Mouse (Mus musculus): ENCODE results near the gene Abca4.
A peak's percentile ranks its signal among the peaks of the same experiment; 100 is the strongest.
"Not testable (repeated sequence)": the region's sequence is repeated elsewhere in the genome, so short reads cannot be mapped to it uniquely, and the experiment has no call there.

Gene Abca4

DNA sequence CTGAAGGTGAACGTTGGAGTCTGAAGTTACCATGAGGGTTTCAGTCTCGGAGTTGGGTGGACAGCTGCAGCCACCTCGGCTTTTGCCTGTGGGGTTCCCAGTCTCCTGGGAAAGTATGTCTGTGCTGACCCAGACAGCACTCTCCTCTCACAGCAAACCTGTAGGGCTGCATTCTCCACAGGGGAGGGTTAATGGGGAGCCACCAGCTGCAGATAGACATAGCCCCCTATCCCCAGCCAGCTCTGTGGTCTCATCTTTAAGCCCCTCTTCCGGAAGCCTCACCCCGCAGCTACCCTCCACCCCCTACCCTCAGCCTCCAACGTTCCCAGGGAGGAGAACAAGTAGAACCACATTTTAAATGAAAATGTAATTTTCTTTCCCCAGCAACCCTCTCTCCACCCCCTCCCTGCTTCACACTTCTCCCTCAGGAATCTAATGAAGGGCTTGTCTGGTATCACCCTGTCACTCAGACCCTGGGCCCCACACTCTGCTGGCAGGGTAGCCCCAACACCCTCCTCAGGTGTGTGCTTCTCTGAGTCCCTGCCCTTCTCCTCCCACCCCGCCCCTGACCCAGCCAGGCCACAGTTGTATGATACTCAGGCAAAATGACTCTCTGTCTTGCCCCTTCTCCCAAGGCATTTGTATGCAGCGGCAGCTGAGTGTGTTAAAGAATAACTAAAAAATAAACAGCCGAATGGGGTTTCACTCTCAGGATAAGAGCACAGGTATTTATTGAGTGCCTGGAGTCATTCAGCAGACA is 14.4 kb downstream of the Abca4 start:
- no peak for DNase-seq (ENCODE audit: low read depth, low spot score)

DNA sequence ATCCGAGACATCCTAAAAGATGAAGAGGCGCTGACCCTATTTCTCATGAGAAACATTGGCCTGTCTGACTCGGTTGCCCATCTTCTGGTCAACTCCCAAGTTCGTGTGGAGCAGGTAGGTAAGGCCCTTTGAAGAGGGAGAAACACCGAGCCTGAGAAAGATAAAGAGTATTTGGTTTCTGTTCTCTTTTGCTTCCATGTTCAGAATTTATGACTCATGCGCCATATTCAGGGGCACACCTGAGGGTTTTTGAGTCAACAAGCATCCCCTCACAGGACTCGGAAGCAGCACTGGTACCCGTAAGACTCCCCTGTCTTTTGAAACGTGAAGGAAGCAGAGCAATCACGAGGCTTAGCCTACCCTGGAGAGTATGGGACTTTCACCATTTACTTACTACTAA is 18.3 kb downstream of the Abca4 start:
- DNase-seq (ENCODE audit: low read depth, low spot score) = peak; percentile 10

DNA sequence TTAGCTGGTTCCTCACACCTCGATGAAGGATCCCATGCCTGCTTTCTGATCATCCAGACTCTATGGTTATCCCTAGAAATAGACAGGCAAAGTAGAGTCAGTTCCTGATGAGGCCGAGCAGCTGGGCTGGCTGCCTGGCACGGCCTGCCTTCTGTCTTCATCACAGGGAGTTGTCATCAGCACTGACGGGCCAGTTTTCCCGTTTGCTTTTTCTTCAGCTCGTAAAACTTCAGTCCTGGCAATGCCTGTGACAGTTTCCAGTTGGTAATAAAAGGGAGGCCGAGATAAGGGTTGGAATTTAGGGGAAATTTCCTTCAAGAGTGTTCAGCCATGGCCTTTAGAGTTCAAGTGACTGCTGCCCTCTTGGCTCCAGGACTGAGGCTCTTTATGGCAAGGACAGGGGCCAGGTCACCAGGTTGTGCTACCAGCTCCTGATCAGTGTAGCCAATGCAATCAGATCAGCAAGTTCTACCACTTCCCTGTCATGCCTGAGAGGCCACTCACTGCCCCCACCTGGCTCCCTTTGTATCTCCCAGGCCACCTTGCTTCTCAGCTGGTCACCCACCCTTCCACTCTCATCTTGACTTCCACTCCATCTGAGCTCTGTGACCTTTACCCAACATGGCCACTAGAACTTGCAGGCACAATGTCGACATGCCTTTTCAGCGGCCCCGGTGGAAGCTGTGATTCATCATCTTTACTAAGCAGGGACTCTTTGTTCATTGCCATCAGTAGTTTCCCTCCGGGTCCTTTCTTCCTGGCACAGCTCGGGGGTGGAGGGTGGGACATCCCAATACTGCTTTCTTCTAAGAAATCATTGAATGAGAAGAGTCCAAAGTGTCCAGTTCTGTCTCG is 20.5 kb downstream of the Abca4 start:
- no peak for DNase-seq (ENCODE audit: low read depth, low spot score)

DNA sequence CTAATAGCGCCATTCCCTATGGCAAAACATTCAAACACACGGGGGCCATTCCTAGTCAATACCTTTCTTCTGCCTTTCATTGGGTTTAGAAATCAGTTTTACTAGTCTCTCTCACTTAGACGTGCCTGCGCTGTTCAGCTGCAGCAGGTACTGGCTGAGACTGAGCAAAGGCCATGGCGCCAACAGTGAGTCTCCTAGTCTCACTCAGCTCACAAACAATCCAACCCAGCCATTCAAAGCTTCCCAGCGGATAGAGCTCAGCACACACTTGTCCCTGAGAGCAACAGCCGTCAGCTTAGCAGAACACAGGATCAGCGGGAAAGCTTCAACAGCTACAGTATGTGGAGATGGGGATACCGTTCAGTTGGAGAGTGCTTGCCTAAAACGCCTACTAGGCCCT is 27.5 kb downstream of the Abca4 start:
- no peak for DNase-seq (ENCODE audit: low read depth, low spot score)

DNA sequence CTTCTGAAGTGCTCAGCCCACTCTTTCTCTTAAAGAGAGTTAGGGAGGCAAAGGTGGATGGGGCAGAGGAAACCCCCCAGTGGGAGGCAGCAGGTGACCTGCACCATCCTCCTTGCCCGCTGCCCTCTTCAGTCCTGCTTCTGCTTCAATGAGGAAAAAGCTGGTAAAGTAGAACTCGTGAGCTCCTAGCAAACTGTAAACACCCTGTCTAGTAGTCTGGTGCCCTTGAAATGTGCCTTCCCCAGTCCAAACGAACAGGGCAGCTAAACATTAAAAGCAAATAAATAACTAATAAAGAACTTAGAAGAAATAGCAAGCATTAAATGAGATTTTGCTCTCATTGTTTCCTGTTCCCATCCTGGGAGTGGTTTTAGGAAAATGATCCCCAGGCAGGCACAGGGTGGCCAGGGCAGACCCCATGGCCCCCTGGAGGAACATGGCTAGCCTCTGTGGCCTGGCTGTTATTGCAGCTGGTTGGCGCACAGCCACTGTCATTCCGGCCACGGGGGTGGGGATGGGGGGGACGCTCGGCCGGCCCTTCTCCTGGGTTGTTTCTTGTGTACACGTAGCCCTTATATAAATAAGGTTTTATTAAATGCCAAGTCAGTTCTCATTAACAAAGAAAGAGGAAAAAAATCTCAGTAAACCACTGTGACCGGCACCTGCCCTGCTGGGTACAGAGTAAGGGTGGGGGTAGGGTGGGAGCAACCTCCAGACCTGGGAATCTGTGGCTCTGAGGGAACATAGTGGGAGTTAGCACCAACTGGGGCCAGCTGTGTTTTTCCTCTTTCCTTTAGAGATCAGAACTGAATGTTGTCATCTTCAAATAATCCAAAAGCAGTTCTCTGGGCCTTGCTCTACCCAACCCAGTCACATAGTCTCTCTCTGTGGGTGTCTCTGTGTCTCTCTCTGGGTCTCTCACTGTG is 28.7 kb downstream of the Abca4 start:
- no peak for DNase-seq (ENCODE audit: low read depth, low spot score)

DNA sequence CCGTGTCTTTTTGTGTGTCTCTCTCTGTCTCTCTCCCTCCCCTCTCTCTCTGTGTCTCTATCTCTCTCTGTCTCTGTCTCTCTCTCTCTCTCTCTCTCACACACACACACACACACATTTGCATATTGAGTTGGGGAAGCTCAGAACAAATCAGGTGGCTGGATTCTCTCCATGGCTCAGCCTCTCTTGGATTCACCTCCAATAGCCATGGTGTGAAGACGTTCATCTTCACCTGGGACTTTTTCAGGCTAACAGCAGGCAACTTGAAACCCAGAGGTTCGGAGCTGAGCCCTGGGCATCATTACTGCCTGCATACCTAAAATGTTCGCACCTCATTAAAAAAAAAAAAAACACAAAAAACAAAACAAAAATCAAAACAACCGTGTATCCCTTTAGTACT is 29.4 kb downstream of the Abca4 start:
- no peak for DNase-seq (ENCODE audit: low read depth, low spot score)

DNA sequence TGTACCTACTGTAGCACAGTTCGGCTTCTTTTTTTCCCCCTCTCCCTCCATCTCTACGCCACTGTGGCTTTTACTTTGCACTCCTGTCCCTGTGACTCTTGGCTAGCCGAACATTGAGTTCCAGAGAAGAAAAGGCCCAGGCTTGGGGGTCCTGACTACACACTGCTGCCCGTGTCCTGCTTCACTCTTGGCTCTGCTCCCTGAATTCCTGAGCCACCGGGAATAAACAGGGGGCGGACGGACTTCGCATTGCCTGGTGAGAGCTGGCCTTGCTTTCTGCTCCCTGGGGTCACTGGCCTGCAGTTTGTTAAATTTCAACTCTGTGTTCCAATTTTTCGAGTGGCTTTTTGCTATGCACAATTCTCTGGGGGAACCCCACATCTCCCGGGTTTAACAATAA is 30.1 kb downstream of the Abca4 start:
- no peak for DNase-seq (ENCODE audit: low read depth, low spot score)

DNA sequence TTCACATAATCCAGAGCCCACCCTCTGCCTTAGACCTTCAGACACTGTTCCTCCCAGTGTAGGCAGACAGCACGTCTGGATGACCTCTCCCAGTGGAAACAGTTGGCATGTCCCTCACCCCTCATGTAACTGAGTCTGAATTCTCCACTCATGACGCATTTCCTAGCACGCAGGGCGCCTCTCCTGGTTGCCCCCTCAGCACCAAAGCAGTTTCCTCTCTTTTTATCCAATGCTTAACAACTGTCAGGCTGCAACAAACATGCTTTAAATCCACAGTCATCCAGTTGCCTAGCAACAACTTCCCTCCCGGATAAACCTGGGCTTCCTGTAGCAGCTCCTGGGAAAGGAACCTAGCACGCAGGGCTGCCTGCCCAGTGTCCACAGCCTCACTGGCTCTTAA is 33.9 kb downstream of the Abca4 start:
- DNase-seq (ENCODE audit: low read depth, low spot score) = no peak

DNA sequence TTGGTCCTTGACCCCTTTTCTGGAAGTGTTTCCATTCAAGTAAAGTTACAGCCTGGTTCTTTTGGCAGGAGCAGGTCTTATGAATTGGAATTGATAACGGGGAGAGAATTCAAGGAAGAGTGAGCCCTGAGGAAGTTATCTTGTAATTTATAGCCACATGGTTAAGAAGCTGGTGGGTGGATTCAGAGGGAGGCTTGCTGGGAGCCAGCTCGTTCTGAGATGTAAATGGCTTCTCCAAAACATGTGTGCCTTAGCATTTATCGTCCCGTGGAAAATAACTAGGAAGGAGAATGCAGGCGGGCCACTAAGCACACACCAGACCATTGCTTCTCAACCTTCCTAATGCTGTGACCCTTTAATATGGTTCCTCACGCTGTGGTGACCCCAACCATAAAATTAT is 34.9 kb downstream of the Abca4 start:
- DNase-seq (ENCODE audit: low read depth, low spot score) = no peak

DNA sequence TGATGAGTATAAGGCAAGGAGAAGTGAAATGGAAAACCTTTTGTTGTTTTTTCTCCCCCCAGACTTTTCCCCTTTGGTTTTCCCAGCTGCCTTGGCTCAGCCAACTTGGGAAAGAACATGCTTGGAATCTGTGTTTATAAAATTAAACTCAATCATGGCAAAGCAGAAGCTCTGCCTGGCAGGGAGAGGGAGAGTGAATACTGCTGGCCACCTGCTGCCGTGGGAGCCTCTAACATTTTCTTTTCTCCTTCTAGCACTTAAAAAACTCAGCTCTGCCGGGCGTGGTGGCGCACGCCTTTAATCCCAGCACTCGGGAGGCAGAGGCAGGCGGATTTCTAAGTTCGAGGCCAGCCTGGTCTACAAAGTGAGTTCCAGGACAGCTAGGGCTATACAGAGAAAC is 37.4 kb downstream of the Abca4 start:
- DNase-seq (ENCODE audit: low read depth, low spot score) = not testable (repeated sequence)

DNA sequence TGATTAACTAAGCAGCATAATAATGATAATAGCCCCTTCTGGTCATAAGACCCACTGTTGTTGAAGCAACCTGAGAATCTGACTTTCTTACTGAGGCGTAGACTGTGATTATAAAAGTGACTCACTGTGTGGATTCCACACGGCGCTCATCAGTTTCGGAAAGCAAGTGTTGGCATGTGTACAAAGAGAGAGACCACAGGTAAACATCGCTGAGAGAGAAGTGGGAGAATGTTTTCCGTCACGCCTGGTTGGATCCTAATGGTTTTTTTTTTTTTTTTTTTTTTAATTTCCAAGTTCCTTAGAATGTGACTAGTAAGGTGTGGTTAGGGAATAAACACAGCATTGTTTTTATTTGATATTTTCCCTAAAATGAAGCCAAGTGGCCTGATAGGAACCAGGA is 38.1 kb downstream of the Abca4 start:
- no peak for DNase-seq (ENCODE audit: low read depth, low spot score)

DNA sequence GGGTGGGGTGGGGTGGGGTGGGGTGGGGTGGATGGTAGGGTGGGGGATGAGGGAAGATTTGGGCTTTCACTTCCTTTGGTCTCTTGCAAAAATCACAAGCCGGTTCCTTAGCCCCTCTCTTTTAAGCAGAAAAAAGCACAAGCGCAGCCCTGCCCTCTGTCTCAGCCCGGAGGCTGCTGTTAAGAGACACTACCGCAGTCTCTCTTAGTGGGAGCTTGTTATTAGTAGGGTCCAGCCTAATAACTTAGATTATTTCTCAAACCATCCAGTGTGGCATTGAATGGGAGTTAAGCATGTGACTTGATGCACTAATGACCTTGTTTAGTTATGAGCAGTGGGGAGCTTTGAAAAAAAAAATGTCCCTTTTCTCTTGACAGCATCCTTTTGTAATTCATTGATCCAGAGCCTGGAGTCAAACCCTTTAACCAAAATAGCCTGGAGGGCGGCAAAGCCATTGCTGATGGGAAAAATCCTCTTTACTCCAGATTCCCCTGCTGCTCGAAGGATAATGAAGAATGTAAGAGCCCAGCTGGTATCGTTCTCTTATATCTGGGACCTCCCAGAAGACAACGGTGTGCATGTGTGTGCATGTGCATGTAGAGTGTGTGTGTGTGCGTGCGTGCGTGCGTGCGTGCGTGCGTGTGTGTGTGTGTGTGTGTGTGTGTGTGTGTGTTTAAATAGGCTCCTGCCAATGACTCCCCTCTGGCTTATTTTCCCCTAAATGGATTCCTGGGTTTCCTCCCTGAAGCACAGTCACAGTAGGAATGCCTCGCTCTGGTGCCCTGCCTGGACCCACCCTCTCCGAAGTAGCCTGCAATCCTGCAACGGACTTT is 41.1 kb downstream of the Abca4 start:
- DNase-seq (ENCODE audit: low read depth, low spot score) = no peak

DNA sequence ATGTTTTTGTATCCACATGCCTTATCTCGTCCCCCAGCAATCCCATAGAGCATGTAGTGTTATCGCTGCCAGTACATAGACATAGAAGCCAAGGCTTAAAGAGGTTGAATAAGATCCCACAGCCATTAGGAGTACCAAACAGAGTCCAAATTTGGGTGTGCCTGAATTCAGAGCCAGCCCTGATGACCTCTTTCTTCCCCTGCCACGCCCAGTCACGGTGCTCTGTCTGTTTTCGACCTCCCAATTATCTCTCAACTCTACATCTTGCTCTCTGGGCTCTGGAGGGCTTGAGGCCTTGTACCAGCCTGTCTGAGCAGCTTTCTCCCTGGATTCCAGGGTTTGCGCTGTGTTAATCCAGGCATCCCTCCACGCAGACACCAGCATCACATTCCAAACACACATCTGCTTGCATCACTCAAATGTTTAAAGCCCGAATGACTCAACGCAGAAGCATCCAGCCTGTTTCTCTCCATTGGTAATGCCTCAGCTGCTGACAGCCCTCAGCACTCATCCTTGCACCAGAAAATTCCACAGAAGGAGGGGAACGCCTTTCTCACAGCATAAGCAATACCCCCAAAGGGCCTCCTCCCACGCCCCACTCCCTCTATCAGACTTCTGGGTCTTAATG is 43.9 kb downstream of the Abca4 start:
- peak; percentile 99 for DNase-seq (ENCODE audit: low read depth, low spot score)

DNA sequence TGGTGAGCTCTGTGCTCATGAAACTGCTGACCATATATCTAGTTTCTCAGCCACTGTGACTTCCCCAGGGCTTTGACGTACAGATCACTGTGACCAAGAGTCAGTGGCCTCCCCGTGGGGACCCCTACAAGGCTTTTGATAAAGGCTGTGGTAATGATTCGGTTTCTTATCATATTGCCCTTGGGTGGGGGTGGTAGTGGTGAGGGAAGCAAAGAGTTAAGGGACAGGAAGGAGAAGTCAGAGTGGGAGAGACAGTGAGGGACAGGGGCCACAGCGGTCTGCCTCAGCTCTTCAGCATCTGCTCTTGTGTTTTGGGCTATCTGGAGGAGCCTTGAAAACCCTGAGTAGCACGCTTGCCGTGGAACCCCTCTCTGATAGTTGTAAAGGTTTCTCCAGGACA is 46.1 kb downstream of the Abca4 start:
- no peak for DNase-seq (ENCODE audit: low read depth, low spot score)

DNA sequence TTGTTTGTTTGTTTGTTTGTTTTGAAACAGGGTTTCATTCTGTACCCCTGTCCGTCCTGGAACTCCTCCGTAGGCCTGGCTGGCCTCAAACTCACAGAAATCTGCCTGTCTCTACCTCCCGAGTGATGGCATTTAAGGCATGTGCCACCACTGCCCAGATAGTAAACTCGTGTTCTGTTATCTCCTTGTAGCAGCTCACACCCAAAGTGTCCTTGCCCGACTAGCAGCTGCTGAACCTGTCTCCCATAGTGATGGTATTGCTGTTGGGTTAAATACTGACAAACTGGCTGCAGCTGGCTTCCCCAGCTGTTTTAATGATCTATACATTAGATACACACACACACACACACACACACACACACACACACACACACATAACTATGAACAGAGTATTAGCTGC is 55.5 kb downstream of the Abca4 start:
- DNase-seq (ENCODE audit: low read depth, low spot score) = no peak

DNA sequence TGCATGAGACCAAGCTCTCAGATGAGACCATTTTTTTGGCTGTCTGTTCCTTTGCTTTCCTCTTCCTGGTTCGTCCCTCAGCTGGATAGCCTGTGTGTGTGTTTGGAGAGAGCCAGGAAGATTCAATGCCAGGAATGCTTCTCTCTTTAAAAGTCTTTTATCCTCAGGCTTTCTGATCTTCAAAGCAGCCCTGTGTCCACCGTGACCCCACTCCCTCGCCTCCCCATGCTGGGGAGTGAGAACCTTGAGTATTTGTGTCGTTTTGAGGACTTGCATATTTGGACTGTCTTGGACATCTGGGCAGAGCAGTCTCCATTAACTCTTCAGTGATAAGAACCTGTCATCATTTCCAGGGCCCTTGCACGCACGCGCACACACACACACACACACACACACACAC is 57.8 kb downstream of the Abca4 start:
- DNase-seq (ENCODE audit: low read depth, low spot score) = no peak

DNA sequence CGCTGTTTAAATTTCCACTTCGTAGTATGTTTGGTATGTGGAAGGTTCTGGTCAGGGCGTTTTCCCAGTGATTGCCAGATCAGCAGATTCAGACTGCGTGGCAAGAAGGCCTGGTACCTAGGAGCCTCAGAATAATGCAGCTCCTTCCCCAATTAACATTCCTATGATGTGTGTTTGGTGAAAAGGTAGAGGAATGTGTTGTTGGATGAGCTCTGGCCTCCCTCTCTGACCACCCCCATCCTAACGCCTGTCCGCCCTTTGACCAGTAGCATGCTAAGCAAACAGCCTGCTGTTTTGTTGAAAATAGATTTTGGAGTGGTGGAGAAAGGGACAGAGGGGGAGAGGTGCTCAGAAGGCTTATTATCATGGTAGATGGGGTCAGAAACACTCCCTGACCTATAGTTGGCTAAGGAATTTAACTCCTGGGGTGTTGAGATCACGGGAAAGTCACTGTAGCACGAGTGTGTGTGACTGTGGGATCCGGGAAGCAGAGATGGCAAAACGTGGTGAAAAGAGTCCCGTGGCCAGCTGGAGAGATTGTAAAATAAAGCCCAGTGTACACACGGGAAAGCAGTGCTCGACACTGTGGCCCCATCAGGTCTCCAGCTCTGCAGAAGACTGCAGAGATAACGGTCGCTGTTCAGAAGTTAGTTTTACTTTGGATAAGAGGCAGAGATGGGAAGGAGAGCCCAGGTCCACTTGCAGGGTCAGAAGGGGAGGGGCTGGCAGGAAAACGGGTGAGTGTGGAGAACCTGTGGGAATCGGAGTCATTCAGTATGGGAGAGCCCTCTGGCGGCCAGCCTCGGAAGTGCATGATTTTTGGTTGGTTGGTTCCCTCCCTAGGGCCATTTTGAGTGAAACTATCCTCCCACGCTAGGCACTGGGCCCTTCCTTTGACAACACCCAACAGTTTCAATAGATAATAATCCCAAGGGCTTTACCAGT is 59.9 kb downstream of the Abca4 start:
- DNase-seq (ENCODE audit: low read depth, low spot score) = peak; percentile 94

DNA sequence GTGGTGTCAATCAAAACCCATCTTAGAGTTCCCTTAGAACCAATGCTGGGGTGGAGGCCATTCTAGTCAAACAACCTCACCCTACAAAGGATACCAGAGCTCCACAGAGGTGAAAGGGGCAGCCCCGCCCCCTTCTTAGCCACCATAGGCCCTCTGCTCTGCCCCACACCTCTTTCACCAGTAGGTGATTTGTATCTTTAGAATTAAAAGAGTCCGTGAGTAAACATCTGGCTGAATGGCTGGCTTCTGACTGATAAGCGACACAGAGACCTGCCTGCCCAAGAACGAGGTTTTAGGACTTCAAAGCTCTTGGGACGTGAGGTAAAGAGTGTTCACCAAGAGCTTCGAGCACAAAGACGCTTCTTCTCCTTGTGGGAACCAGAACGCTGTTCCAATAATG is 62.7 kb downstream of the Abca4 start:
- DNase-seq (ENCODE audit: low read depth, low spot score) = no peak

DNA sequence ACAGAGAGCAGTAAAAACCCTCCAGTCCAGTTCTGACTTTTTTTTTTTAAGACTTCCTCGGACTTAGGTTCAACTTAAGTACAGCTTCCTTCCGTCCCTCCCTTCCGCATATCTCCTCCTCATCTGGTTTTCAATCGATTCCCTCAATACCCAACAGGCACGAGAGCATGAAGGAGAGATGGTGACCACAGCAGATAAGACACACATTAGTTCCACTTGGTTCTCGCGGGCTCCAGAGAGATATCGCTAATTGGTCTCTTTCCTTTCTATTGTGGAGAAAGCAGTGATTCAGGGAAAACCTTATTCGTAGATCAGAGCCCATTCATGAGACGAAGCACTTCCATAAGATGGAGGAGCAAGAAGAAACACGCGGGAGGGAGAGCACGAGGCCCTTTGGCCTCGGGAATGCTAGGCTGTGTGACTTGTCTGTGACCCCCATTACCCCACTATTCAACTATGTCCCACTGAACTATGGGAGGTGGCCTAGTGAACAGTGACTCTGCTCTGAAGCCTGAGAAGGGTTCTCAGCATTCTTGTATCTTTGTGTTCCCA is 63.5 kb downstream of the Abca4 start:
- DNase-seq (ENCODE audit: low read depth, low spot score) = no peak

Data from 3T3-L1 (cell line).